Mouse (Mus musculus) gastrocnemius, postnatal 14 days (tissue): Measurements from ENCODE around the gene Gm6401. TPM values are rescaled to one million over a fixed set of nuclear protein-coding genes. Genes with fewer than 3 reads are reported as not detected.
"Not testable (repeated sequence)": the region's sequence is repeated elsewhere in the genome, so short reads cannot be mapped to it uniquely, and the experiment has no call there.

Experiments used
- DNase-seq: peaks from one replicate; pipeline ENCODE4 v3.0.0; 2021; ENCODE audit warnings: mixed read lengths
- intact Hi-C: fragments of 180-260 bp; cut with DNase I; formaldehyde crosslinking; loops from one replicate; pipeline ENCODE4 v1.15.1; 2025; ENCODE audit warnings: low total_unique reads
- long read RNA-seq, 2 experiments: library from polyadenylated mRNA; stranded (forward); transcript quantifications; one replicate each; pipeline ENCODE4 v2.0.0; 2021
- total RNA-seq, 2 experiments: library from RNA; stranded (reverse); gene quantifications; 2 replicates each; pipeline ENCODE4 v1.2.3; 2021

The Gm6401 gene
- not detected for total RNA-seq
- long read RNA-seq, experiment 1 = 0 reads
- long read RNA-seq, experiment 2 = 0 reads

GRCm38 (mm10) chr14:41967827-41968226, at the start of gene Gm6401:
Gene Gm6401 (minus strand): TSS chr14:41967927.
- DNase-seq, intact Hi-C loops: not testable (repeated sequence)

GRCm38 (mm10) chr14:41983225-41983624, 15.5 kb upstream of the Gm6401 start, which contains the start of gene Gm3543:
Gene Gm3543 (minus strand): TSS chr14:41983325.
- intact Hi-C loops, DNase-seq: not testable (repeated sequence)

GRCm38 (mm10) chr14:41968596-41968995, 869 bp upstream of the Gm6401 start:
- intact Hi-C loops, DNase-seq: not testable (repeated sequence)

GRCm38 (mm10) chr14:41964095-41964494, 3.6 kb downstream of the Gm6401 start:
- DNase-seq, intact Hi-C loops: not testable (repeated sequence)

GRCm38 (mm10) chr14:41943695-41944094, 24.0 kb downstream of the Gm6401 start, which contains the start of gene 1700024B05Rik:
Gene 1700024B05Rik (plus strand): TSS chr14:41943995.
- intact Hi-C loops, DNase-seq: not testable (repeated sequence)

GRCm38 (mm10) chr14:41924649-41925048, 43.1 kb downstream of the Gm6401 start, which contains the start of gene 1700049E17Rik1:
Gene 1700049E17Rik1 (plus strand): TSS chr14:41924949.
- DNase-seq, intact Hi-C loops: not testable (repeated sequence)

Other genes with a start within 250 kb of the Gm6401 start
- gene Gm7929, start 217.3 kb downstream of the Gm6401 start, total RNA-seq = not detected
- not detected for gene Gm47189, start 195.5 kb downstream of the Gm6401 start, total RNA-seq
- not detected for gene Gm7980, start 60.6 kb downstream of the Gm6401 start, total RNA-seq
- gene 1700049E17Rik1, start 43.0 kb downstream of the Gm6401 start, total RNA-seq = not detected
- not detected for gene 1700024B05Rik, start 23.9 kb downstream of the Gm6401 start, total RNA-seq
- not detected for gene Gm3543, start 15.4 kb upstream of the Gm6401 start, total RNA-seq
- gene Gm7951, start 149.4 kb upstream of the Gm6401 start, total RNA-seq = not detected
- not detected for gene Gm17027, start 194.7 kb upstream of the Gm6401 start, total RNA-seq
- not detected for gene Gm3573, start 222.9 kb upstream of the Gm6401 start, total RNA-seq